Mouse (Mus musculus) spleen, adult 2 months (tissue): ENCODE measurements around the gene Ssh2. TPM values are rescaled to one million over a fixed set of nuclear protein-coding genes. Genes with fewer than 3 reads are reported as not detected.
A peak's percentile ranks its signal among the peaks of the same experiment; 100 is the strongest.

Experiments
- DNase-seq, 2 experiments: peaks; one replicate each; pipeline versions ENCODE4 v3.0.0 to v3.0.0-alpha.2; 2012 to 2021; ENCODE audit warnings: low spot score in 2 of 2, low read depth in 1 of 2
- H3K27ac ChIP-seq: fragments of 200-500 bp; 2 replicates; pipeline ENCODE4 v1.5.1; 2012; ENCODE audit warnings: low read length, inconsistent platforms; ENCODE audit not compliant: insufficient read depth
- H3K27me3 ChIP-seq: fragments of 200-500 bp; 2 replicates; pipeline ENCODE4 v1.6.1; 2012; ENCODE audit warnings: mild to moderate bottlenecking, moderate library complexity, low read length, inconsistent platforms; ENCODE audit not compliant: control insufficient read depth, insufficient read depth
- H3K36me3 ChIP-seq: fragments of 200-500 bp; 2 replicates; pipeline ENCODE4 v1.6.1; 2012; ENCODE audit warnings: mild to moderate bottlenecking, low read length, inconsistent platforms; ENCODE audit not compliant: control insufficient read depth, insufficient read depth
- H3K4me1 ChIP-seq: fragments of 200-500 bp; 2 replicates; pipeline ENCODE4 v1.6.1; 2011; ENCODE audit warnings: inconsistent platforms; ENCODE audit not compliant: control insufficient read depth, insufficient read depth, insufficient read length
- H3K4me3 ChIP-seq: fragments of 200-500 bp; 2 replicates; pipeline ENCODE4 v1.5.1; 2011; ENCODE audit warnings: mild to moderate bottlenecking, inconsistent platforms; ENCODE audit not compliant: insufficient read depth, insufficient read length; ENCODE audit errors: extremely low read depth
- CTCF ChIP-seq: fragments of 200-500 bp; IDR thresholded peaks from 2 replicates; pipeline ENCODE4 v1.5.1; 2011; ENCODE audit warnings: mild to moderate bottlenecking, inconsistent platforms; ENCODE audit not compliant: insufficient read depth, insufficient read length, insufficient replicate concordance; ENCODE audit errors: extremely low read depth
- POLR2A ChIP-seq: fragments of 200-500 bp; IDR thresholded peaks from 2 replicates; pipeline ENCODE4 v1.6.1; 2011; ENCODE audit warnings: low read depth, low read length, inconsistent platforms
- WGBS: fragments of 180-500 bp; shearing (Covaris S2); methylation state at CpG from one replicate; pipeline ENCODE4 v1.1.7; 2018; 5-methylcytosine and 5-hydroxymethylcytosine counted together
- polyA plus RNA-seq: library from polyadenylated mRNA; depleted of rRNA; stranded (reverse); fragments of >200 nt; gene quantifications from 2 replicates; pipeline ENCODE4 v1.2.3, GENCODE M21; 2012

Gene Ssh2
- polyA plus RNA-seq, 1 experiment, result 21.2 TPM

DNA sequence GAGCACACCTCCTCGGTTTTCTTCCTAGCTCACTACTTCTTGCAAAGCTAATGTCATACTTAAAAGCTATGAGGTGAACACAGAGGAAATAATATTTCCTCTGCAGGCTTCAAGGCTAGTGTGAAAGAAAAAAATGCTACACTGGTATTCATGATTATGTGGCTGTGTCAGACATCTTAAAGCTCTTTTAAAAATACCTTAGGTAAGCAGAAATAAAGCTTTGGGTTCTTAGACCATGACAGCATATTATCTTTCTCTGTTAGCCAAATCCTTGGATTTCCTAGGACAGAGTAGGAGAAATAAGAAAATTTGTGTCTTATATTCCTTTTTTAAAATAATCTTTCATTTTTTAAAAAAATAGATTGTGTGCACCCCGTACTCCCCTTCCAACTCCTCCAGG is 179.5 kb downstream of the Ssh2 start:
- TF ChIP-seq CTCF (no peak), POLR2A (no peak)
- 69% methylated on average over 2 of the region's 2 CpGs for WGBS
- Histone ChIP-seq H3K36me3 (peaks cover 28% of the 10 kb centered on the region), H3K4me3 (no peak overlapping the region), H3K27ac (no peak overlapping the region), H3K27me3 (no peaks in the 10 kb centered on the region), H3K4me1 (no peaks in the 10 kb centered on the region)
- no peak for DNase-seq

DNA sequence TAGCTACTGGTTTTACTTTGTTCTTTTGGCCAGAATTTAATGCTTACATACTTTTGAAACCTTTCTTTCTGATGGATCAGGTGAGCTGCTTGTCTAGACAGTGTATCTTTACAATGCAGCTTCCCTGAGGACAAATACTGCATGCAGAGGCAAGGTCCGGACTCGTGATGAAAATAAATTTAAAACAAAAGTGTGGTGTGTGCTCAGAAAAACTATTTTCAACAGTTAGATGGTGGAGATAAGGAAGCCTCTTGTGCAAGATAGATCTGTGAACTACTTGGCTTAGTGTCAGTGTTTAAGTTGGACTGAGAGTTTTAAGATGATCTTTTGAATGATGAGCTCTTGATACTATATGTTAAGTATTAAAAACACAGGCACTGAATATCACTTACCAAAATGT is 186.4 kb downstream of the Ssh2 start:
- Histone ChIP-seq H3K27ac (no peak overlapping the region), H3K36me3 (peaks cover 13% of the 10 kb centered on the region), H3K4me1 (no peaks in the 10 kb centered on the region), H3K4me3 (no peak overlapping the region), H3K27me3 (no peaks in the 10 kb centered on the region)
- 57% methylated on average over 2 of the region's 2 CpGs for WGBS
- TF ChIP-seq POLR2A (no peak), CTCF (no peak)
- no peak for DNase-seq

DNA sequence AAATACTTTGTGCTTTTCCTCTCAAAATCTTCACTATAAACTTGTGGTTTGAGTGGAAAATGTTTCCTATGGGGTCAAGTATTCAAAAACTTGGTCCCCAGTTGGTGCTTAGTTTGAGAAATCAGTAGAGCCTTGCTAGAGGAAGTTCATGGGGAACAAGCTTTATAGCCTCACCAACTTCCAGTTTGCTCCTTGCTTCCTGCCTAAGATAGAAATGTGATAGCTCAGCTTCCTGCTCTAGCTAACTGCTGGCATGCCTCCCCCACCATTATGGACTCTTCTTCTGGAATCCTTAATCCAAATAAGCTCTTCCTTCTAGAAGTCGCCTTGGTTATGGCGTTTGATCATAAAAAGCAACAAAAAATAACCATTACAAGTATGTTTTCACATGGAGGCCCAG is 190.2 kb downstream of the Ssh2 start:
- DNase-seq, result no peak
- no peaks in the 10 kb centered on the region for H3K27me3 ChIP-seq
- peaks cover 1% of the 10 kb centered on the region; the same call in 1 of the 2 replicates for H3K36me3 ChIP-seq
- H3K4me3 ChIP-seq, result no peak overlapping the region
- H3K27ac ChIP-seq, result no peak overlapping the region
- WGBS, result 89% methylated on average over 2 of the region's 2 CpGs
- TF ChIP-seq POLR2A (no peak), CTCF (no peak)
- H3K4me1 ChIP-seq, result no peaks in the 10 kb centered on the region

DNA sequence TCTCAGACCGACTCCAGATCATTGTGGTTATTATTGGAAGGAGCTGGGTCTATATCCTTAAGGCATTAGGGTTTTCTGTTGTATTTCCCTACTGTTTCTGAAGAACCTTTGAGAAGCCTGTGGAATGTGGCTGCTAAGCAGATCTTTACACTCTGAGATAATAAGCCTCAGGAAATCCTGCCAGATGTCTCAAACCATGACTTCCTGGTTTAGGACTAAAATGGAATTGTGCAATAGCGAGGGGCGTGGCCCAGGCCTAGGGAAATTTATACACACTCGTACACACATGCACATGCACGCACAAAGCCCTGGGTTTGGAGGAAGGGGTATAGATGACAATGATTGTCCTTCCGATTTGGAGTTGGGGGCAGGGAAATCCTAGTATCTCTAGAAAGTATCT is 193.8 kb downstream of the Ssh2 start:
- Histone ChIP-seq H3K4me3 (no peak overlapping the region), H3K27ac (no peak overlapping the region), H3K36me3 (peaks cover 1% of the 10 kb centered on the region; the same call in 1 of the 2 replicates), H3K4me1 (no peaks in the 10 kb centered on the region), H3K27me3 (no peaks in the 10 kb centered on the region)
- TF ChIP-seq POLR2A (no peak), CTCF (no peak)
- peak in 1 of 2 experiments; percentile 5 for DNase-seq
- WGBS, result 31% methylated on average over 6 of the region's 6 CpGs

DNA sequence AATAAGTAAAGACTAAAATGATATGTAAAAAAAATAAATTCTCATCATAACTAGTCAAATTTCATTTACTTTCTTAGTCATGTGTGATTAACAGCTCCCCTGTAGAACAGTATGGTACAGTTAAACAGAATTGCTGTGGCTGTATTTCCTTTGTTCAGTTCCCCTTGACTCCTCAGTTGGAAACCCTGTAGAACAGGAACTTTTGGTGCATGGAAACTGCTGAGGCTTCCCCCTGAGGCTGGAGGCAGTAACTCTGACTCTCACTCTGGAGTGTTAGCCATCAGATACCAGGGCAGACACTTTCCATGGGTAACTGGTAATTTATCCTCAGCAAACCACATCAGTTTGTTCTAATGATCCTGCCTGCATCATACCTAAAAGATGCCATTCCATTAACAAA is 195.2 kb downstream of the Ssh2 start:
- no peak for DNase-seq
- no peak for TF ChIP-seq CTCF
- no peak for TF ChIP-seq POLR2A
- no peaks in the 10 kb centered on the region for H3K27me3 ChIP-seq
- peaks cover 1% of the 10 kb centered on the region; the same call in 1 of the 2 replicates for H3K36me3 ChIP-seq
- no peaks in the 10 kb centered on the region for H3K4me1 ChIP-seq
- H3K4me3 ChIP-seq, result no peak overlapping the region
- H3K27ac ChIP-seq, result no peak overlapping the region

DNA sequence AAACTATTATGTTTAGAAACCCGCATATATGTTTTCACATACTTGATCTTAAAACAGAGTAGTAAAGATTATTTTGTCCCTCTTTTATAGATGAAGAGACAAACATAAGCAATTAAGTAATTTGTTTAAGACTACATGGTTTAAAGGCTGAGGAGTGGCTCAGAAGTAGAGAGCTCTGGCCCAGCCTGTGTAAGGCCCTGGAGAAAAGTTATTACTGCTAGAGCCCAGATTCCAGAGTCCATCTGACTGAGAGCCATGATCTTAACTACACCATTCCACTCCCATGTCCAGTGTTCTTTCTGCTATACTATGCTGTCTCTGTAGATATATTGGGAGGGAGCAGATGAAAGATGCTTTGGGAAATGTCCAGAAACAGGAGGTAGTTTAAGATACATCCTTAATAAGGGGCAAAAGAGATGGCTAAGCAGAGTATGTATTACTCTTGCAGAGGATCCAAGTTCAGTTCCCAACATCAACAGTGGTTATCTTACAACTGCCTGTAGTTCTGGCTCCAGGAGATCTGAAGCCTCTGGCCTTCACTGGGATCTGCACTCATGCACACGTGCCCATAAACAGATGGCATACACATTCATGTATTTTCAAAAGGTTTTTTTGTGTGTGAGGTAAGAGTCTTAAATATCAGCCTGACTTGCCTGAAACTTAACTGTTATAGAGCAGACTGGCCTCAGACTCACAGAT is 198.2 kb downstream of the Ssh2 start:
- no peak overlapping the region for H3K4me3 ChIP-seq
- no peaks in the 10 kb centered on the region for H3K4me1 ChIP-seq
- no peak overlapping the region for H3K27ac ChIP-seq
- TF ChIP-seq CTCF (no peak), POLR2A (no peak)
- 89% methylated on average over 2 of the region's 2 CpGs for WGBS
- no peaks in the 10 kb centered on the region for H3K27me3 ChIP-seq
- DNase-seq, result no peak
- H3K36me3 ChIP-seq, result peaks cover 1% of the 10 kb centered on the region; the same call in 1 of the 2 replicates

DNA sequence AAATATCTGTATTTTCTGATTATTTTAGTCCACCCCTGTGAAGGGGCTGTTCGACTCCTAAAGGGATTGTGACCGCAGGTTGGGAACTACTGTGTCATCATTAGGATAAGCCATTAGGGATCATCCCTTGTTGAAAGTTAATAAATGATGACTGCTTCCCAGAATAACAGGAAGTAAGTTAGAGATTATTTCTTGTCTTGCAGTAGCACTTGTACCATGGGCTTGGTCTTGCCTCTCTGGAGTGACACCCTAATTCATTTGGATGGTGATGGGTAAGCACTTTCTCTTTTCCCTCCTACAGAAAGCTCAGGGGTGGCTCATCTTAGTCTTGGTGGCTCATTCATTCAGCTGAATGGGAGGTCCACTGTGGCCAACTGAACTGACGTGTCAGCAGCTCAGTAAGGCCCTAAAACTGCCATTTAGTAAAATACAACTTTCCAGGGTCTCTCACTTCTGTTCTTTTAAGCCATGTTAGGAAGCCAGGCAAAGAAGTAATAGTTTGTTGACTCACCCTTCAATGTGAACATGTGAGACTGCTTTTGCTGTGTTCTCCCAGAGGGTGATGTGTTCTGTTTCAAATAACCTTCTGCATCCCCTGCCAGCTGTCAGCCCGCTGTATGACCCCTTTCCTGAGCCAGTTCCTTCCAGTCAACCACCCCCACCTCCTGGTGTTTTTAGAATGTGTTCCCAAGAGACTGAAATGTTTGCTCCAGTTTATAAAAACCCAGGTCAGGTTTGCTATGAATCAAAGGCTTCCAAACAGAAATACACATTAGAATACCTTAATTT is 200.3 kb downstream of the Ssh2 start:
- TF ChIP-seq POLR2A, result no peak
- TF ChIP-seq CTCF, result no peak
- Histone ChIP-seq H3K4me1 (no peaks in the 10 kb centered on the region), H3K27ac (no peak overlapping the region), H3K4me3 (no peak overlapping the region), H3K36me3 (peaks cover 5% of the 10 kb centered on the region), H3K27me3 (no peaks in the 10 kb centered on the region)
- DNase-seq, result no peak
- WGBS, result 85% methylated on average over 4 of the region's 4 CpGs
